Mouse (Mus musculus) hindbrain, embryonic 12.5 days (tissue): ENCODE data around the gene H1fnt. TPM values are rescaled to one million over a fixed set of nuclear protein-coding genes. Genes with fewer than 3 reads are reported as not detected.

Experiments used
- ATAC-seq: fragments of 200-750 bp; cut with Nextera tagmentation; 2 replicates; pipeline ENCODE4 v1.8.0; 2017; ENCODE audit warnings: moderate TSS enrichment; ENCODE audit not compliant: low FRiP score
- H3K27ac ChIP-seq: fragments of 300-500 bp; sonication (generic); 2 replicates; pipeline ENCODE4 v1.5.1; 2016; ENCODE audit warnings: mild to moderate bottlenecking
- H3K27me3 ChIP-seq: fragments of 300-500 bp; sonication (generic); 2 replicates; pipeline ENCODE4 v1.6.1; 2016; ENCODE audit warnings: mild to moderate bottlenecking
- H3K36me3 ChIP-seq: fragments of 300-500 bp; sonication (generic); 2 replicates; pipeline ENCODE4 v1.6.1; 2016; ENCODE audit warnings: mild to moderate bottlenecking
- H3K4me1 ChIP-seq: fragments of 300-500 bp; sonication (generic); 2 replicates; pipeline ENCODE4 v1.6.1; 2016
- H3K4me2 ChIP-seq: fragments of 300-500 bp; sonication (generic); replicated peaks from 2 replicates; pipeline ENCODE4 v1.6.1; 2016; ENCODE audit warnings: mild to moderate bottlenecking
- H3K4me3 ChIP-seq: fragments of 300-500 bp; sonication (generic); 2 replicates; pipeline ENCODE4 v1.5.1; 2016; ENCODE audit warnings: mild to moderate bottlenecking
- H3K9ac ChIP-seq: fragments of 300-500 bp; sonication (generic); 2 replicates; pipeline ENCODE4 v1.6.1; 2016; ENCODE audit warnings: mild to moderate bottlenecking, moderate library complexity
- H3K9me3 ChIP-seq: fragments of 300-500 bp; sonication (generic); replicated peaks from 2 replicates; pipeline ENCODE4 v1.6.1; 2016; ENCODE audit warnings: mild to moderate bottlenecking
- WGBS: fragments of 180-500 bp; shearing (Covaris S2); methylation state at CpG from one replicate; pipeline ENCODE4 v1.1.7; 2016; 5-methylcytosine and 5-hydroxymethylcytosine counted together
- polyA plus RNA-seq: library from polyadenylated mRNA; unstranded; fragments of >200 nt; fragmentation: Nextera tagmentation; extraction: Ambion mirVana; gene quantifications from 2 replicates; pipeline ENCODE4 v1.2.1, GENCODE M21; 2016

H1fnt gene
- polyA plus RNA-seq, 1 experiment from 2014 or later, result not detected

GRCm38 (mm10) chr15:98220877-98221276, 36.2 kb downstream of the H1fnt start, which contains the start of the genes Gm44579 and Olfr287:
Gene Gm44579, minus strand, starts transcription at chr15:98220977.
Gene Olfr287, minus strand, starts transcription at chr15:98221056.
- 67% methylated on average over 4 of the region's 4 CpGs for WGBS
- no peaks in the 10 kb centered on the region for H3K36me3 ChIP-seq
- H3K4me1 ChIP-seq, result no peaks in the 10 kb centered on the region
- no peak within 1 kb of the TSS for H3K4me3 ChIP-seq
- H3K27me3 ChIP-seq, result no peaks in the 10 kb centered on the region
- no peak for ATAC-seq
- H3K9me3 ChIP-seq, result no peaks in the 10 kb centered on the region
- H3K9ac ChIP-seq, result no peak within 1 kb of the TSS
- no peak within 1 kb of the TSS for H3K4me2 ChIP-seq
- H3K27ac ChIP-seq, result no peak within 1 kb of the TSS

- Histone ChIP-seq H3K9ac (no peak overlapping the region), H3K36me3 (no peaks in the 10 kb centered on the region), H3K4me2 (no peak overlapping the region), H3K4me3 (no peak overlapping the region), H3K27ac (no peak overlapping the region), H3K9me3 (no peaks in the 10 kb centered on the region), H3K4me1 (no peaks in the 10 kb centered on the region), H3K27me3 (no peaks in the 10 kb centered on the region)
- 72% methylated on average over 5 of the region's 5 CpGs for WGBS
- no peak for ATAC-seq
Measured at GRCm38 (mm10) chr15:98214130-98214529, 43.0 kb downstream of the H1fnt start.

GRCm38 (mm10) chr15:98213336-98213870, 43.7 kb downstream of the H1fnt start:
- Histone ChIP-seq H3K4me1 (no peaks in the 10 kb centered on the region), H3K9me3 (no peaks in the 10 kb centered on the region), H3K36me3 (no peaks in the 10 kb centered on the region), H3K9ac (no peak overlapping the region), H3K27ac (no peak overlapping the region), H3K4me2 (no peak overlapping the region), H3K4me3 (no peak overlapping the region), H3K27me3 (no peaks in the 10 kb centered on the region)
- 82% methylated on average over 5 of the region's 5 CpGs for WGBS
- no peak for ATAC-seq

GRCm38 (mm10) chr15:98209676-98210075, 47.4 kb downstream of the H1fnt start:
- no peak overlapping the region for H3K9ac ChIP-seq
- H3K4me1 ChIP-seq, result no peaks in the 10 kb centered on the region
- H3K4me2 ChIP-seq, result no peak overlapping the region
- ATAC-seq, result no peak
- no peaks in the 10 kb centered on the region for H3K9me3 ChIP-seq
- 87% methylated on average over 7 of the region's 7 CpGs for WGBS
- no peak overlapping the region for H3K4me3 ChIP-seq
- H3K27ac ChIP-seq, result no peak overlapping the region
- H3K27me3 ChIP-seq, result no peaks in the 10 kb centered on the region
- no peaks in the 10 kb centered on the region for H3K36me3 ChIP-seq

Other genes starting within 250 kb of the H1fnt start
- 53.4 TPM in 2 replicates for gene Pfkm, start 164.7 kb downstream of the H1fnt start, polyA plus RNA-seq
- 38.7 and 39.1 TPM in 2 replicates for gene Senp1, start 163.5 kb downstream of the H1fnt start, polyA plus RNA-seq
- gene Asb8, start 91.7 kb downstream of the H1fnt start, polyA plus RNA-seq, result 45.1 and 49.3 TPM in 2 replicates
- 24.7 and 26.7 TPM in 2 replicates for gene Ccdc184, start 90.1 kb downstream of the H1fnt start, polyA plus RNA-seq
- gene Olfr288, start 61.8 kb downstream of the H1fnt start, polyA plus RNA-seq, result not detected in 2 replicates
- gene Gm44579, start 36.3 kb downstream of the H1fnt start, polyA plus RNA-seq, result not detected in 2 replicates
- not detected in 2 replicates for gene Olfr287, start 36.2 kb downstream of the H1fnt start, polyA plus RNA-seq
- not detected in 2 replicates for gene Olfr286, start 22.8 kb downstream of the H1fnt start, polyA plus RNA-seq
- 3.0 and 3.7 TPM in 2 replicates for gene Zfp641, start 38.9 kb upstream of the H1fnt start, polyA plus RNA-seq
- gene Olfr285, start 60.1 kb upstream of the H1fnt start, polyA plus RNA-seq, result not detected in 2 replicates
- gene Olfr284, start 83.7 kb upstream of the H1fnt start, polyA plus RNA-seq, result not detected in 2 replicates
- gene Olfr283, start 123.7 kb upstream of the H1fnt start, polyA plus RNA-seq, result not detected in 2 replicates
- gene Olfr282, start 173.9 kb upstream of the H1fnt start, polyA plus RNA-seq, result not detected in 2 replicates
- not detected in 2 replicates for gene Olfr281, start 195.3 kb upstream of the H1fnt start, polyA plus RNA-seq
- gene OR5BS1P, start 212.6 kb upstream of the H1fnt start, polyA plus RNA-seq, result not detected in 2 replicates
- not detected in 2 replicates for gene Lalba, start 225.4 kb upstream of the H1fnt start, polyA plus RNA-seq
- not detected in 2 replicates for gene Olfr279, start 235.1 kb upstream of the H1fnt start, polyA plus RNA-seq